Mouse (Mus musculus) testis, adult 10 weeks (tissue): Measurements from ENCODE around the gene Bcl10. TPM values are rescaled to one million over a fixed set of nuclear protein-coding genes. Genes with fewer than 3 reads are reported as not detected.

Experiments
- polyA plus RNA-seq: library from polyadenylated mRNA; stranded (reverse); fragments of 350-450 nt; fragmentation: Illumina TruSeq; extraction: RNeasy Lipid Tissue Mini Kit (QIAGEN cat#74804); gene quantifications from one replicate; pipeline ENCODE4 v1.2.3, GENCODE M21; 2014; ENCODE audit warnings: low read depth, low replicate concordance

Gene Bcl10
- polyA plus RNA-seq: 5.6 TPM

DNA sequence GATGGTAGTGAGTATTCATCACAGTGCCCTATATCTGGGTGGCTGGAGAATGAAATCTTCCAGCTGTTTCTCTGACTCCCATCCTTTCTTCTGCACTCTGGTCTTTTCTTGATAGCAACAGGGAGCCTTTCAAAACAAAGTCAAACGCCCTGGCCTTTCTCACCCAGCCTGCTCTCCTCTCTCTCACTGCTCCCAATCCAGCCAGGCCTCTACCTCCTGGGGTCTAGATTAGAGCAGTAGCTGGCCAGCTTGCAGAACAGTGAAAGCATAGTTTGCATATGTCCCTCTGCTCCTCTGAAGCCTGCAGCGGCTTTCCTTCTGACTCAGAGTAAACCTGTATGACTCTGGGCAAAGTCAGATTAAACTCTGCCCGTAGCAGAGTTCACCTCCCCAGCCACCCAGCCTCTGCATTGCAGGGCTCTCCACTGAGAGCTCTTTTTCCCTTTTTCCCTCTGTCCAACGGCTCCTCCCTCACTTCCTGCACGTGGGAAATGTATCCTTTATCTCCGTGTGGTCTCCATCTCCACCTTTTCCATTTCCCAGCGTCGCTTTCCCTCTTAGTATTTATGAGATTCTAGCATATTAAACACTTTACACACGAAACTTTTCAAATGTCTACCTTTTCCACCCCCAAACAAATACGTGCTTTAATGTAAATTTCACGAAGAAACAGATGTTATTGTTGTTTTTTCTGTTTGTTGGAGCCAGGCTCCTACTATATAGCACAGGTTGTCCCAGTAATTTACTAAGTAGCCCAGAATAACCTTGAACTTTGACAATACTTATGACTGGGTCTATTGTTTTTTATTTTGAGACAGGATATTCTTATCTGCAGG is at the start of gene Bcl10:
Gene Bcl10 (plus strand): TSS at position 786 of the 836 bp plus-strand sequence.

DNA sequence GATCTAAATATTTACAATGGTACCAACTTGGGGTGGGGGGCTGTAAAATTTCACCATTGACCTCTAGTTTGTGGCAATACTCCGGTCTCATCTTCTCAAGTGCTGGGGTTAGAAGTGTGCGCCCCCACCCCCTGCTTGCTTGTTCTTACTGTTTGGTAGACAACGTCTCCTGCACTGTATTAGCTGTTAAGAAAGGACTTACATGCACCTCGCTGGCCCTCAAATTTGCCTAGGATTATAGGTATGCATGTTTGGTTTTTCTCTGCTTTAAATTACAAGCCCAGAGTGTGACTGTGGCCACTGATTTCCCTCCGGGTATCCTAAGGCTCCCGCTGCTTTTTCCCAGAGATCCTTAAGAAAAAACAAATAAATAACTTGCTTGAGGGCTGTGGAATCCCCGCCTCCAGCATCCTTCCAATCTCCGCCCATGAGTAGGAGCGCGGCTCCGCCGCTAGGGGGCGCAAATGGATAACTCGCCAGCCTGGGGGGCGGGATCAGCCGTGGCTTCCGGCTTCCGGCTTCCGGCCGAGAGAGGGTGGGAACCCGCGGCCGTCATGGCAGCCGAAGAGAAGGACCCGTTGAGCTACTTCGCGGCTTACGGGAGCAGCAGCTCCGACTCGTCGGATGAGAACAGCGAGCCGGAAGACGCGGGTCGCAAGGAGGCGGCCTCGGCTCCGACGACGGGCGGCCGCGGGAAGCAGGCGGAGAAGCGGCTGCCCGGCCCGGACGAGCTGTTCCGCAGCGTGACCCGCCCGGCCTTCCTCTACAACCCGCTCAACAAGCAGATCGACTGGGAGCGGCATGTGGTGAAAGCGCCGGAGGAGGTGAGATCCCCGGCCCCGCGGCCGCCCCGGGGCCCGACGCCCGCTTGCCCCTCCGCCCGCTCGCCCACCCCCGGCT is 15.2 kb downstream of the Bcl10 start, which contains the start of gene 2410004B18Rik:
Gene 2410004B18Rik (plus strand): TSS at position 510 of the 900 bp plus-strand sequence.

Other genes starting within 250 kb of the Bcl10 start
- 16.5 TPM for gene Ddah1, start 164.1 kb upstream of the Bcl10 start, polyA plus RNA-seq
- 66.2 TPM for gene 2410004B18Rik, start 15.2 kb downstream of the Bcl10 start, polyA plus RNA-seq
- gene Syde2, start 65.1 kb downstream of the Bcl10 start, polyA plus RNA-seq: 1.1 TPM
- gene Wdr63, start 185.3 kb downstream of the Bcl10 start, polyA plus RNA-seq: 108 TPM
- 0.08 TPM for gene Mcoln3, start 194.6 kb downstream of the Bcl10 start, polyA plus RNA-seq
- 0.73 TPM for gene Mcoln2, start 227.0 kb downstream of the Bcl10 start, polyA plus RNA-seq